Mouse (Mus musculus) forebrain, embryonic 10.5 days (tissue): ENCODE results near the gene Lrch4. TPM values are rescaled to one million over a fixed set of nuclear protein-coding genes. Genes with fewer than 3 reads are reported as not detected.
"Not testable (repeated sequence)": the region's sequence is repeated elsewhere in the genome, so short reads cannot be mapped to it uniquely, and the experiment has no call there.

Source experiments
- DNase-seq: peaks from one replicate; pipeline ENCODE4 v3.0.0-alpha.2; 2017; ENCODE audit warnings: low spot score; ENCODE audit errors: extremely low spot score
- H3K27ac ChIP-seq: fragments of 300-500 bp; sonication (generic); 2 replicates; pipeline ENCODE4 v1.5.1; 2016; ENCODE audit warnings: mild to moderate bottlenecking
- H3K27me3 ChIP-seq: fragments of 300-500 bp; sonication (generic); 2 replicates; pipeline ENCODE4 v1.6.1; 2016; ENCODE audit warnings: mild to moderate bottlenecking; ENCODE audit not compliant: poor library complexity, severe bottlenecking
- H3K36me3 ChIP-seq: fragments of 300-500 bp; sonication (generic); replicated peaks from 2 replicates; pipeline ENCODE4 v1.6.1; 2016; ENCODE audit warnings: mild to moderate bottlenecking, moderate library complexity
- H3K4me1 ChIP-seq: fragments of 300-500 bp; sonication (generic); 2 replicates; pipeline ENCODE4 v1.6.1; 2016
- H3K4me3 ChIP-seq: fragments of 300-500 bp; sonication (generic); 2 replicates; pipeline ENCODE4 v1.5.1; 2016; ENCODE audit warnings: mild to moderate bottlenecking, moderate library complexity
- H3K9me3 ChIP-seq: fragments of 300-500 bp; sonication (generic); 2 replicates; pipeline ENCODE4 v1.6.1; 2016; ENCODE audit warnings: mild to moderate bottlenecking, moderate library complexity
- WGBS: fragments of 180-500 bp; shearing (Covaris S2); methylation state at CpG from one replicate; pipeline ENCODE4 v1.1.7; 2016; 5-methylcytosine and 5-hydroxymethylcytosine counted together
- polyA plus RNA-seq: library from polyadenylated mRNA; unstranded; fragments of >200 nt; fragmentation: Nextera tagmentation; extraction: Ambion mirVana; gene quantifications from 2 replicates; pipeline ENCODE4 v1.2.1, GENCODE M21; 2016

Lrch4 gene
- polyA plus RNA-seq, 1 experiment from 2014 or later, result 29.0 TPM

GRCm38 (mm10) chr5:137600619-137601364 is 28.1 kb upstream of the Lrch4 start, which contains the start of gene Mospd3:
Gene Mospd3, minus strand, starts transcription at chr5:137601058.
- Histone ChIP-seq H3K4me3 (peak within 1 kb of the TSS; percentile 70), H3K27me3 (no peaks in the 10 kb centered on the region), H3K4me1 (peaks cover 53% of the 10 kb centered on the region), H3K36me3 (peaks cover 27% of the 10 kb centered on the region), H3K27ac (peak within 1 kb of the TSS; percentile 97), H3K9me3 (no peaks in the 10 kb centered on the region)
- under 1% methylated on average over 41 of the region's 41 CpGs for WGBS
- DNase-seq, result peak; percentile 95

GRCm38 (mm10) chr5:137601365-137601729 is 27.6 kb upstream of the Lrch4 start:
- Histone ChIP-seq H3K27ac (peak overlapping the region; percentile 97), H3K4me1 (peaks cover 53% of the 10 kb centered on the region), H3K4me3 (peak overlapping the region; percentile 70), H3K27me3 (no peaks in the 10 kb centered on the region), H3K36me3 (peaks cover 32% of the 10 kb centered on the region), H3K9me3 (no peaks in the 10 kb centered on the region)
- WGBS, result under 1% methylated on average over 22 of the region's 22 CpGs
- no peak for DNase-seq

- Histone ChIP-seq H3K4me3 (peak overlapping the region; percentile 42), H3K9me3 (no peaks in the 10 kb centered on the region), H3K27me3 (peaks cover 34% of the 10 kb centered on the region), H3K27ac (peak overlapping the region; percentile 62), H3K36me3 (peaks cover 30% of the 10 kb centered on the region), H3K4me1 (peaks cover 68% of the 10 kb centered on the region)
- WGBS, result 11% methylated on average over 26 of the region's 26 CpGs
- no peak for DNase-seq
Observed at GRCm38 (mm10) chr5:137607860-137608653, 20.9 kb upstream of the Lrch4 start.

GRCm38 (mm10) chr5:137608654-137609190 is 20.2 kb upstream of the Lrch4 start:
- Histone ChIP-seq H3K27me3 (peaks cover 34% of the 10 kb centered on the region), H3K4me1 (peaks cover 68% of the 10 kb centered on the region), H3K27ac (peak overlapping the region; percentile 62), H3K9me3 (no peaks in the 10 kb centered on the region), H3K4me3 (peak overlapping the region; percentile 42), H3K36me3 (peaks cover 30% of the 10 kb centered on the region)
- DNase-seq, result no peak
- WGBS, result 12% methylated on average over 23 of the region's 23 CpGs

GRCm38 (mm10) chr5:137609292-137609691 is 19.6 kb upstream of the Lrch4 start:
- peak overlapping the region; percentile 42; the same call in 1 of the 2 replicates for H3K4me3 ChIP-seq
- H3K27me3 ChIP-seq, result peaks cover 34% of the 10 kb centered on the region
- no peak overlapping the region; the same call in 1 of the 2 replicates for H3K27ac ChIP-seq
- peaks cover 70% of the 10 kb centered on the region for H3K4me1 ChIP-seq
- no peaks in the 10 kb centered on the region for H3K9me3 ChIP-seq
- WGBS, result 56% methylated on average over 3 of the region's 3 CpGs
- peaks cover 27% of the 10 kb centered on the region for H3K36me3 ChIP-seq
- DNase-seq, result no peak

GRCm38 (mm10) chr5:137610056-137610455 is 18.9 kb upstream of the Lrch4 start:
- Histone ChIP-seq H3K36me3 (peaks cover 25% of the 10 kb centered on the region), H3K4me3 (peak overlapping the region; percentile 40), H3K27ac (peak overlapping the region; percentile 84), H3K27me3 (peaks cover 34% of the 10 kb centered on the region), H3K4me1 (peaks cover 70% of the 10 kb centered on the region), H3K9me3 (no peaks in the 10 kb centered on the region)
- WGBS, result 69% methylated on average over 4 of the region's 4 CpGs
- no peak for DNase-seq

- Histone ChIP-seq H3K27me3 (peaks cover 34% of the 10 kb centered on the region), H3K27ac (peak overlapping the region; percentile 84), H3K4me3 (peak overlapping the region; percentile 40), H3K4me1 (peaks cover 70% of the 10 kb centered on the region), H3K9me3 (no peaks in the 10 kb centered on the region), H3K36me3 (peaks cover 19% of the 10 kb centered on the region)
- peak; percentile 74 for DNase-seq
- WGBS, result 13% methylated on average over 12 of the region's 12 CpGs
Observed at GRCm38 (mm10) chr5:137610548-137611244, 18.2 kb upstream of the Lrch4 start.

DNA sequence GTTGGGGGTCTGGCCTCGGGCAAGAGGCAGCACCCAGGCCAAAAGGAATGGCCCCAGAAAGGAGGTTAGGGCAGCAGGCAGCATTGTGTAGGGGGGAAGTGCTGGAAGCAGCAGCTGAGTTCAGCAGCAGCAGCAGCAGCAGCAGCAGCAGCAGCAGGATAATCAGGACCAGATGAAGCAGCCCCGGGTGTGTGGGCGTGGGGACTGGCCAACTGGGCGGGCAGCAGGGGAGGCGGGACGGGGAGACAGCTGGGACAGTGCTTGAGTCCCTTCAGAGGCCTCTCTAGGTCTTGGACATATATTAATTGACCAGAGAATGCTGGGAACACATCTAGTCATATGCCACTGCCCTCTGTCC is 17.7 kb upstream of the Lrch4 start:
- DNase-seq, result peak; percentile 56
- Histone ChIP-seq H3K36me3 (peaks cover 13% of the 10 kb centered on the region), H3K27ac (peak overlapping the region; percentile 84), H3K9me3 (no peaks in the 10 kb centered on the region), H3K27me3 (peaks cover 34% of the 10 kb centered on the region), H3K4me3 (peak overlapping the region; percentile 40), H3K4me1 (peaks cover 70% of the 10 kb centered on the region)
- 25% methylated on average over 6 of the region's 6 CpGs for WGBS

GRCm38 (mm10) chr5:137613076-137613475 is 15.8 kb upstream of the Lrch4 start:
- Histone ChIP-seq H3K4me1 (peaks cover 60% of the 10 kb centered on the region), H3K36me3 (no peaks in the 10 kb centered on the region), H3K9me3 (no peaks in the 10 kb centered on the region), H3K4me3 (no peak overlapping the region), H3K27ac (peak overlapping the region; percentile 84), H3K27me3 (peaks cover 18% of the 10 kb centered on the region)
- 63% methylated on average over 5 of the region's 5 CpGs for WGBS
- no peak for DNase-seq

DNA sequence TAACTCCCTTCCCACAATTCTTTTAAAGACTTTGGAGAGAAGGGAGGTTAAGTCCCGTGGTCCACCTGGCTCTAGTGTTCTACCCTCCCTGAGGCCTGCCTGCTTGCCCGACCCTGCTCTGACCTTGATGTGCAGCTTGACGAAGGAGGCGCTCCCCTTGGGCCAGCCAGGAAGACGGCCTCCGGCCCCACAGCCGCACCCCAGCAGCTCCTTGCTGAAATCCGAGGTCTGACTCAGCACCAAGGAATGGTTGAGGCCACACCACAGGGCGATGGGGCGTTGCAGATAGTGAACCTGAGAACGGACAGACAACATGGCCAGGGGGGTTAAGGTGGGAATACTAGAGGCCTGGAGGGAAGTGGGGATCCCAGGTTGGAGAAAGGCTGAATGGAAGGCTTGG is 15.4 kb upstream of the Lrch4 start, which contains the start of gene Pcolce:
Gene Pcolce (minus strand): TSS at position 235 of the 400 bp plus-strand sequence.
- peaks cover 13% of the 10 kb centered on the region for H3K27me3 ChIP-seq
- no peak within 1 kb of the TSS for H3K4me3 ChIP-seq
- H3K4me1 ChIP-seq, result peaks cover 56% of the 10 kb centered on the region
- DNase-seq, result no peak
- WGBS, result 64% methylated on average over 11 of the region's 11 CpGs
- H3K27ac ChIP-seq, result peak within 1 kb of the TSS; percentile 84
- H3K9me3 ChIP-seq, result no peaks in the 10 kb centered on the region
- no peaks in the 10 kb centered on the region for H3K36me3 ChIP-seq

GRCm38 (mm10) chr5:137614921-137615320 is 14.0 kb upstream of the Lrch4 start:
- H3K36me3 ChIP-seq, H3K9me3 ChIP-seq, H3K27me3 ChIP-seq, DNase-seq, H3K4me3 ChIP-seq, H3K27ac ChIP-seq: not testable (repeated sequence)
- H3K4me1 ChIP-seq, result peaks cover 42% of the 10 kb centered on the region
- 98% methylated on average over 2 of the region's 2 CpGs for WGBS

DNA sequence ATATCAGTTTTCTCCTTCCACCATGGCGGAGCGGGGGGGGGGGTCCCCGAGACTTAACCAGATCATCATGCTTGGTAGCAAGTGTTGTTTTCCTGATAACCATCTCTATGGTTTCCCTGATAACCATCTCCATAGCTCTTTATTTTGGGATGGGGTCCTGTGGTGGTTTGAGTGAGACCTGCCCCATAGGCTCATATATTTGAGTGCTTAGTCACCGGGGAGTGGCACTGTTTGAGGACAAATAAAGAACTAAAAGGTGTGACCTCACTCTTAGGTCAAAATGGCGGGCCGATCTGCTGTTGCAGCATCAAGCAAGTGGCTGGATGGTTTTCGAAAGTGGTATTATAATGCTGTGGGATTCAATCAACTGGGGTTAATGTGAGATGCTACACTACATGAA is 13.6 kb upstream of the Lrch4 start:
- H3K27ac ChIP-seq, result no peak overlapping the region
- DNase-seq, result no peak
- H3K4me3 ChIP-seq, result no peak overlapping the region
- no peaks in the 10 kb centered on the region for H3K36me3 ChIP-seq
- 91% methylated on average over 7 of the region's 7 CpGs for WGBS
- peaks cover 38% of the 10 kb centered on the region for H3K4me1 ChIP-seq
- H3K9me3 ChIP-seq, result no peaks in the 10 kb centered on the region
- H3K27me3 ChIP-seq, result no peaks in the 10 kb centered on the region
